Mouse (Mus musculus): ENCODE measurements around the gene Kif1c.

The Kif1c gene

DNA sequence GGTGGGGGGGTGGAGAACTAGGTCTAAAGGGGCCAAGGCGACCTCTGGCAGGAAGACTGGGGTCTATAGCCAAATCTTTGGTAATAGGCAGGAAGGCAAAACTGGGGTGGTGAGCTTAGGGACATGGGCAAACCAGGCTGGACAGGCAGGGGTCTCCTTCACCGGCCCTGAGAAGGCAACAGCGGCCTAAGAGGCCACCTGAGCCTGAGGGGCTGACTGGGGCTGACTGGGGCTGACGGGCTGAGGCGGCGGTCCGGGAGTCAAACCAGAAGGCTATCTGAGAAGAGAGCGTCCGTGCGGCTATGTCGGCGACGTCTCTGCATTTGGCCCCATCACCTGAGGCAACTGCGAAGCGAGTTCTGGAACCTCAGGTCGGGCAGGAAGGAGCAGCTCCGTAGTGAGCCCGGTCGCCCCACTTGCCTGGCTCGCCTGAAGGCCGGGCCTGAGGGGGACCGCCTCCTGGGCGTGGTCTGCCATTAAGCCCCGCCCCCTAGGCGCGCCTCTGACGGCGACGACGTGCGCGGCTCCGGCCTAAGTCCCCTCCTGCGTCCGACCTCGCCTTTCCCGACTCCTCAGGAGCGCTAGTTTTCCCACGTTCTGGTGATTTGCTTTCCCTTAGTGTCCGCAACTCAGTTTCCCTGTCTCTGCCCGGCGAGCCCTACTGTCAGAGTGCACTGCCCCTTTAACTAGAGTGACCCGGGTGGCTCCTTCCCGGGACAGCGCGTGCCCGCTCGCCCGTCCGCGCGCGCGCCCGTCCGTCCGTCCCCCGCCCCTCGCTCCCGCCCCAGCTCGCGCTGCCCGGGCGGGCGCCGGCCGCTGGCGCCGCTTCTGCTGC is at the start of gene Kif1c, which contains the start of gene Inca1:
Gene Kif1c (plus strand): TSS at position 827 of the 835 bp plus-strand sequence.
Gene Inca1 (minus strand): TSS at position 434 of the 835 bp plus-strand sequence.
- DNase-seq (ENCODE audit: low spot score in 2 of 2), result peak; percentile 92 to 95

- DNase-seq (ENCODE audit: low spot score in 2 of 2), result peak in 1 of 2 experiments; percentile 4
Observed at GRCm38 (mm10) chr11:70651391-70651790, 49.0 kb upstream of the Kif1c start.

DNA sequence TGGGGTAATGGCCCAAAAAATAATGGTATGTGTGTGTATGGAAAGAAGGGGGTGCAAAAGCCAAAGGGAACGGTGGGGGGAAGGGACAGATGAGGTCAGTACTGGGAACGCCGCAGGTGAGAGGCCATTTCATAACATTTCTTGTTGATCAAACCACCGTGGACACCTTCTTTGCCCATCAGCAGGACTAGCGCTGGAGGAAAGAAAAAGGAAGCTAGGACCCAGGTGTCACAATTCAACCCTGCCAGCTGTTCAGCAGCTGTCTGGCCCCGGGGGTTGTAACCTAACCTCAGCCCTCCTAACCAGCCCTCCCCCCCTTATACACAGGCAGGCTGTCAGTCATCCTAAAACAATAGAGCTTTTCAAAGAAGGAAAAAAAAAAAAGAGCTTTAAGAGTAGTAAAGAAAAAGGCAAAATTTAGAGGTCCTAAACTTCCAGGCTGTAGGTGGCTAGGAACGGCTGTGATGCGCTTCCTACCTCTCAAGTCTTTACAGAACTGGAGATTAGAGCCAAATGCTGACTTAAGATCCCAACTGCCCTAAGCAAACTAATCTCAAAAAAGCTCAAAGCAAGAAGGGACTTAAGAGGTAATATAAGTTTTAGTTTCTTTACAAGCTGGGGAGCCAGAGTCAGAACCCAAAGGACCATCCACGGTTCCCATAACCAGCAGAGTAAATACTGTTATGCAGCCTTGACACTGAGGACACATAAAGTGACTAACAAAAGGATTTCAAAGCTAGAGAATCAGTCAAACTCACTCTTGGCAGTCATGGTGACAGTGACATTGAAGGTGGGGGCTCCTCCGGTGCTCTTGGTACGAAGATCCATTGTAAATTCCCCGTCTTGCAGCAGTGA is 48.1 kb upstream of the Kif1c start:
- DNase-seq (ENCODE audit: low spot score in 2 of 2), result peak in 1 of 2 experiments; percentile 3

DNA sequence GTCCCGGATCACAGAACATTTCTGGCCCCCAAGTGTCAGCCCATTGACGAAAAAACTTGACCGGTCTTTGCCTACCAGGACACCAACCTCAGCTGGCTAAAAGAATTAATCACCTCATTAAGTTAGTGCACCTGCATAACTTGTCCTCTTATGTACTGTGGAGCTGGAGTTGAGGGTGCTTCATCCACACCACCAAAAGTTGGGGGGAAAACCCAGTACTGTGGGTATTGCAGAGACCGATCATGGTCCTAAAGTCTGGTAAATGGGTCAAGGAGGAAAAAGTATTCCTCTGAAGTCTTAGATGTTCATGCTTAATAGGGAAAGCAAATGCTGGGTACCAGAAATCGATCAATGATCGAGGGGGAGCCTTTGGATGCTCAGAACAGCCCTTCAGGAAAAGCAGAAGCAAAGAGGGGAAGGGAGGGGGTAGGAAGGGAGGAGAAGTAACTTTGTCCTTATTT is 47.4 kb upstream of the Kif1c start:
- DNase-seq (ENCODE audit: low spot score in 2 of 2), result peak in 1 of 2 experiments; percentile 3

GRCm38 (mm10) chr11:70653345-70654197 is 46.8 kb upstream of the Kif1c start:
- no peak for DNase-seq (ENCODE audit: low spot score in 2 of 2)

DNA sequence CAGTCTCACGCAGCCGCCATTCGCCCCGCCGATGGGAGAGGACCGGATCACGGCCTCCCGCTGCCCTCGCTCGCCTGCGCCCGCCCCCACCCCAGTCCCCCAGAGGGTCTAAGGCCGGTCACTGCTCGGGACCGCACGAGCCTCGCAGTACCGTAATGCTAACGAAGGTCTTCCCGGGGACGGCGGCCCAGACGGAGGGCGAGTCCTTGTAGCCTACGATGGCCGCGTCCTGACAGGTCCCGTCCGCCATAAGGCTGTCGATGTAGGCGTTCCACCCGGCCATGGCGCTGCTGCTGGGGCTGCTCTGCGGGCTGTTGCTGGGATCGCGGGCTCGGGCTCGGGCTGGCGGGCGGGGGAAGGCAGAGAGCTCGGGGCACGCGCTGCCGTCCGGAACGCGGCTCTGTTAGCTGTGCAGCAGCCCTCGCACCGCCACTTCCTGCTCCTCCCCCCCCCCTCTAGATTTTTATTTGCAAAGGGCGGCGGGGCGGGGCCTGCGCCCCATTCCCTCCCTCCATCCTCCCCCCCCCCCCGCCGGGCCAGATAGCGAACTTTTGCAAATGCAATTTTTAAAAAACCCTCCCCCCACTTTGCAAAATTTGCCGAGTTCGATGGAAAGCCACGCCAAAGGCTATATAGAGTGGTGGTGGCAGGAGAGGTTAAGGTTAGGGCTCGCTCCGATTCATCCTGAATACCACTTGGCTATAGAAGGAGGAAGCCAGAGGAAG is 46.0 kb upstream of the Kif1c start, which contains the start of gene Pfn1:
Gene Pfn1 (minus strand): TSS at position 447 of the 725 bp plus-strand sequence.
- DNase-seq (ENCODE audit: low spot score in 2 of 2), result peak; percentile 44 to 47

DNA sequence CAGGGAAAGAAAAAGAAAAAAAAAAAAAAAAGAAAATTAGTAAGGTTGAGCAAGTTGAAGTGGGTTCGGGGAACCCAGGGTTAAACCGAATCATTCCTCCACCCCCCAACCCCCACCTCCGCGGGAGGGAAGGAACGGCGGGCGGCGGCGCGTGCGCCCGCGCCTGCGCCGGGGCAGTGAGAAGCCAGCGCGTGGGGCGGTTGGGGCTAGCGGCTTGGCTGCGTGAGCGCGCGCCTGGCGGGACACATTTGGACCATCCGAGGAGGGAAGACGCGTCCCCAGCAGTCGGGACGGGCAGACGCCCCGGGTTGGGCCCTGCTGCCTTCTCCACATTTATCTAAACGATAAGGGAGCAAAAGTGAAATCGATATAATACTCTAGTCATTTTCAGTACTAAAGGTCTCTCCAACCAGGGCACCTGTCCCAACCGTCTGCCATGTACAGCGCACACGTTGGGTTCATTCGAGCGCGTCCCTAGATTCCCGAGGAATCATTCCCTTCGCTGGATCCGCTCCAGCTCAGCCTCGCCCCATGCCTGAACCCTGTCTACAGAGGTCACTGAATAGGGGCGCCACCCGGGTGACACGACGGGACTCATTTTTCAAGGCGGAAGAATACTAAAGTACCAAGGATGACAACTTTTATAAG is 45.3 kb upstream of the Kif1c start:
- DNase-seq (ENCODE audit: low spot score in 2 of 2), result peak; percentile 37 to 60

- no peak for DNase-seq (ENCODE audit: low spot score in 2 of 2)
Observed at GRCm38 (mm10) chr11:70655571-70656455, 44.5 kb upstream of the Kif1c start.

GRCm38 (mm10) chr11:70656456-70656927 is 43.9 kb upstream of the Kif1c start:
- no peak for DNase-seq (ENCODE audit: low spot score in 2 of 2)

GRCm38 (mm10) chr11:70656964-70657363 is 43.4 kb upstream of the Kif1c start, which contains the start of gene Eno3:
Gene Eno3 (plus strand): TSS chr11:70657202.
- no peak for DNase-seq (ENCODE audit: low spot score in 2 of 2)

DNA sequence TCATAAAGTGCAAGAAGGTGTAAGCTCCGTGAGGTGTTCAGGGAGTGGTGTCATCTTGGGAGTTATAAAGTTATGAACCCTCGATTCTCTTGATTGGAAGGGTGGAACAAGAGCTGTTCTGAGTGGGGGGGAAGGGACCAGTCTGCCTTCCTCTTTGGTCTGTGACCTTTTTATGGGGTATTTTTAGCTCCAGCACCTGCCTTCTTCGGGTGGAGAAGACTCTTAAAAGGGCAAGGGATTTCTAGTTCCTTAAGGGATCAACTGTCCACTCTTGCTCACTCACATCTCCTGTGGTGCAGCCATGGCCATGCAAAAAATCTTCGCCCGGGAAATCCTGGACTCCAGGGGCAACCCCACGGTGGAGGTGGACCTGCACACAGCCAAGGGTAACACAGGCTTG is 42.8 kb upstream of the Kif1c start:
- no peak for DNase-seq (ENCODE audit: low spot score in 2 of 2)

DNA sequence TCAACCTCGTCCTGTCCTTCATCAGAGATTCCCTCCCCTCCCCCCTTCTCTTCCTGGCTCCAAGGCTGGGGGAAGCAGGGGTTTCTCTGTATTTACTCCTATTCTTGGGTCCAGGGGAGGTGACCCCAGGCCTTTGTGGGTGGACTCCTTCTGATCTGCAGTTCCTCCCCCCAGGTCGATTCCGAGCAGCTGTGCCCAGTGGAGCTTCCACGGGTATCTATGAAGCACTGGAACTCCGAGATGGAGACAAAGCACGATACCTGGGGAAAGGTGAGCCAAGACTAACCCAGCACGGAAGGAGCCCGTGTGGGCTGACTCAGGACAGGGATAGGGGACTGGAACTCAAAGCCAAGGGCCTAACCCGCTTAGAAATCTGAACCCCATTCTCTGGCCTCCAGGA is 42.4 kb upstream of the Kif1c start:
- no peak for DNase-seq (ENCODE audit: low spot score in 2 of 2)

DNA sequence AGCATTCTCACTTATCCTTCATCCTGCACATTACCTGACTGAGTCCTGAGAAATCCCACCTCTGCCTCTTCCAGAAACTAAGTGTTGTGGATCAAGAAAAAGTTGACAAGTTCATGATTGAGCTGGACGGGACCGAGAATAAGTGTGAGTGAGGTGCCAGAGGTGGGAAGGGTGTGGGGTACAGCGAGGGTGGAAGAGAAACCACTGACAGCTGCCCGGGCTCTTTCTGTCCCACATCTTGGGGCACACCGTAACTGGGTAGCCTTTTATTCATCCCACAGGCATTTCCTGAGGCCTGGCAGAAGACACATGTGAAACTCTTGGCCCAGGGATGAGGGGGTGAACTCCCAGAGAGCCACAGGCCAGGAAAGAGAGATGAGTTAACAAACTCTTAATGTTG is 41.8 kb upstream of the Kif1c start:
- no peak for DNase-seq (ENCODE audit: low spot score in 2 of 2)

GRCm38 (mm10) chr11:70658942-70659341 is 41.4 kb upstream of the Kif1c start:
- no peak for DNase-seq (ENCODE audit: low spot score in 2 of 2)

DNA sequence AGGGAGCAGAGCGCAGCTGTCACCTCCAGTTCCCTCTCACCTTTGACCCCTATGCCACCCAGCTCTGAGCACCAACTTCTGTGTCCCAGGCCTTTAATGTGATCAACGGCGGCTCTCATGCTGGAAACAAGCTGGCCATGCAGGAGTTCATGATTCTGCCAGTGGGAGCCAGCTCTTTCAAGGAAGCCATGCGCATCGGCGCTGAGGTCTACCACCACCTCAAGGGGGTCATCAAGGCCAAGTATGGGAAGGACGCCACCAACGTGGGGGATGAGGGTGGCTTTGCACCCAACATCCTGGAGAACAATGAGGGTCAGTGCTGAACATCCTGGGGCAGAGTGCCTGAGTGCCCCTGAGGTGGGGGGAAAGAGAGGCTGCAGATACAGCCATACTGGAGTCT is 39.8 kb upstream of the Kif1c start:
- no peak for DNase-seq (ENCODE audit: low spot score in 2 of 2)

DNA sequence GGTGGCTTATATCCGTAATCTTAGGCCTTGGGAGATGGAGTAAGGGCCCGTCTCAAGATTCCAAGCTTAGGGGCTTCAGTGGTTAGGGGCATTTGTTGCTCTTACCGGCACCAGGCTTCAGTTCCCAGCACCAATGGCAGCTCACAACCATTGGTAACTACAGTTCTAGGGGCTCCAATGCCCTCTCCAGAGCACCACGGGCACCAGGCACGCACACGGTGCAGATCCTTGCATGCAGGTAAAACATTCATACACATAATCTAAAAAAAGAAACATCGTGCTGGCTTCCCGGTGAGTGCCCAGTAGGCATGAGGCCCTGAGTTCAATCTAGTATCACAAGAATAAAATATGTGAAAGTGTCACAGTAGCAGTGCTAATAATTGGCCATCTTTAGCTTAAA is 37.2 kb upstream of the Kif1c start:
- DNase-seq (ENCODE audit: low spot score in 2 of 2), result no peak

- DNase-seq (ENCODE audit: low spot score in 2 of 2), result no peak
Observed at GRCm38 (mm10) chr11:70663957-70664356, 36.4 kb upstream of the Kif1c start.

GRCm38 (mm10) chr11:70664741-70665140 is 35.6 kb upstream of the Kif1c start:
- DNase-seq (ENCODE audit: low spot score in 2 of 2), result no peak

DNA sequence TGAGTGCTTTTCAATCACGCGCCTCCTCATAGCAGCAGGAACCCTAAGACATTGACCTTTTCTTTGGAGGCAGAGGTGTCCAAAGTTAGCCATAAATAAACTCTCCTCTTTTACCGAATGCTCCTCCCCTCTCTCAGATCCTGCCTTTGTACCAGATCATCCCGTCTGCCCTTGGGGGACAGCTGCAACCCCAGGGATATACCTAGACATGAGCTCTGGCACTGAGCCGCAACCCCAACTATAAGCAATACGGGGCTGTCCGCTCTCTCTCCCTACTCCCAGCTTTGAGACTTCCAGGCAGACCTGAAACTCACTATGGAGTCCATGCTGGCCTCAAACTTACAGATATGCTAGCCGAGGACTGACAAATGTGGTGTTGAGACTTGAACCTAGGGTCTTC is 33.7 kb upstream of the Kif1c start:
- DNase-seq (ENCODE audit: low spot score in 2 of 2), result no peak

All from frontal cortex, postnatal 25 days (tissue).